In the genomic region with DNA sequence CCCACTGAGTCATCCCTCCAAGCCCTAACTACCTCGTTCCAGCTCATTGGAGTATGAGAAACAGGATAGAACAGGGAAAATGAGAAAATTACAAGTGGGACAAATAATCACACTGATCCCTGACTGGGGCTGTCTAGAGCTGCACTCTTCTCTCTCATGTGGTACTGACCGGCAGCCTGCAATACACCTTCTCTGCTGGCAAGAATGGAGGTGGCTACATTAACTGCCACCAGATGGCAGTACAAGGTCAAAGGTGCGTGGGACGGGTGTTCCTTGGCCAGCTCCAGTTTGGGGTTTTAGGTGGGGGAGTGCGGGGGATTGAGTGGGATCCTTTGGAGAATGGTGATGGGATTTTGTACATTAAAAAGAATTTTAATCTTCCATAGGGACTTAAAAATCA, we compare ENCODE assay signal across 8 mouse cellular contexts. TPM values are rescaled to one million over a fixed set of nuclear protein-coding genes. Genes with fewer than 3 reads are reported as not detected.
DNase-seq lines count a peak whose midpoint lies in the region; ATAC-seq and TF ChIP-seq lines count a peak whose summit lies in the region.

No protein-coding gene starts in this region.

- peaks cover 22% of the 10 kb centered on the region; the same call in 1 of the 2 replicates for H3K4me1 ChIP-seq in kidney, adult 2 months (ENCODE audit: control insufficient read depth, insufficient read depth, low read length)
- no peaks in the 10 kb centered on the region for H3K4me1 ChIP-seq in lung, embryonic 16.5 days (replicated peaks; ENCODE audit: control insufficient read depth, insufficient read depth, low read length)

- H3K4me2 ChIP-seq in lung, embryonic 16.5 days (ENCODE audit: low read depth, low read length): no peak overlapping the region

- WGBS in kidney, adult 2 months: 8% methylated on average over 5 of the region's 5 CpGs
- whole genome bisulfite sequencing in lung, embryonic 16.5 days: 15% methylated on average over 5 of the region's 5 CpGs

- peak; percentile 43; the same call in 1 of the 2 replicates for ATAC-seq in lung, embryonic 16.5 days (ENCODE audit: low read depth)

- peak overlapping the region; percentile 67; the same call in 1 of the 2 replicates for H3K27ac ChIP-seq in kidney, adult 2 months (ENCODE audit: insufficient read depth, low read depth, low read length)
- no peak overlapping the region for H3K27ac ChIP-seq in lung, embryonic 16.5 days (ENCODE audit: low read length)

- H3K9ac ChIP-seq in lung, embryonic 16.5 days (ENCODE audit: low read length): no peak overlapping the region

- TF ChIP-seq POLR2A in kidney, adult 2 months (IDR thresholded peaks at IDR 0.05; ENCODE audit: low read depth, low read length): no peak

- H3K9me3 ChIP-seq in lung, embryonic 16.5 days (ENCODE audit: control insufficient read depth, low read length): no peaks in the 10 kb centered on the region

- TF ChIP-seq CTCF in kidney, adult 2 months (conservative IDR thresholded peaks at IDR 0.05; ENCODE audit: insufficient read depth, insufficient read length, low read depth, low read length): peak; percentile 89

- H3K27me3 ChIP-seq in kidney, adult 2 months (replicated peaks; ENCODE audit: control insufficient read depth, insufficient read depth, low read length): no peaks in the 10 kb centered on the region
- no peaks in the 10 kb centered on the region for H3K27me3 ChIP-seq in lung, embryonic 16.5 days (ENCODE audit: control insufficient read depth, insufficient read depth, low read depth, low read length)

- DNase-seq in A20 (ENCODE audit: low read depth, low spot score): peak; percentile 31
- DNase-seq in ES-CJ7 (ENCODE audit: low read depth, low spot score): peak; percentile 84
- peak; percentile 67 for DNase-seq in cerebellum, adult 18-20 months
- peak; percentile 63 for DNase-seq in forelimb bud, embryonic 11.5 days (ENCODE audit: low read depth, low spot score)
- peak; percentile 83 for DNase-seq in kidney, adult 2 months
- peak; percentile 77 for DNase-seq in retina, embryonic 14.5 days (ENCODE audit: low spot score)
- DNase-seq in layer of hippocampus, adult 18-20 months (ENCODE audit: low spot score in 2 of 2): no peak

- H3K36me3 ChIP-seq in kidney, adult 2 months (ENCODE audit: control insufficient read depth, insufficient read depth, low read length): no peaks in the 10 kb centered on the region
- H3K36me3 ChIP-seq in lung, embryonic 16.5 days (ENCODE audit: control insufficient read depth, insufficient read depth, low read length): no peaks in the 10 kb centered on the region

- no peak overlapping the region for H3K4me3 ChIP-seq in kidney, adult 2 months (ENCODE audit: insufficient read depth, low read depth, low read length)
- H3K4me3 ChIP-seq in lung, embryonic 16.5 days (ENCODE audit: low read length): no peak overlapping the region

RNA-seq across cellular contexts. Expression of a gene that starts 5.3 kb away (rescaled TPM):
- polyA plus RNA-seq in kidney, adult 2 months (2012; rRNA removed): 251 and 265 TPM in 2 replicates
- polyA plus RNA-seq in lung, embryonic 16.5 days (2015; fragmentation: Nextera tagmentation; extraction: Ambion mirVana): 8.8 and 9.7 TPM in 2 replicates
- total RNA-seq in layer of hippocampus, adult 18-20 months (2021): 1 to 10 TPM; 4.1 to 4.9 TPM

RNA-seq across cellular contexts. Expression of a gene that starts 50.1 kb away (rescaled TPM):
- polyA plus RNA-seq in kidney, adult 2 months (2012; rRNA removed): 3.2 and 8.3 TPM in 2 replicates
- 0.70 and 5.1 TPM in 2 replicates for polyA plus RNA-seq in lung, embryonic 16.5 days (2015; fragmentation: Nextera tagmentation; extraction: Ambion mirVana)
- total RNA-seq in layer of hippocampus, adult 18-20 months (2021): not detected

Comparison
In these comparisons a context has a peak if more than half of its experiments do, and no peak if none do; other contexts are left out.
1. DNase-seq: peak in A20 (single experiment), ES-CJ7 (single experiment), cerebellum, adult 18-20 months (2 of 2), forelimb bud, embryonic 11.5 days (single experiment), kidney, adult 2 months (single experiment) and retina, embryonic 14.5 days (single experiment); none in layer of hippocampus, adult 18-20 months (0 of 2).
2. RNA of a gene that starts 5.3 kb away (polyA plus RNA-seq): 251 to 265 TPM in kidney, adult 2 months; 8.8 to 9.7 TPM in lung, embryonic 16.5 days; every median in the first group is over 10 times any median in the second.